Mouse (Mus musculus) forebrain, embryonic 11.5 days (tissue): ENCODE measurements around the gene Pxn. TPM values are rescaled to one million over a fixed set of nuclear protein-coding genes. Genes with fewer than 3 reads are reported as not detected.
A peak's percentile ranks its signal among the peaks of the same experiment; 100 is the strongest.
"Not testable (repeated sequence)": the region's sequence is repeated elsewhere in the genome, so short reads cannot be mapped to it uniquely, and the experiment has no call there.

Experiments used
- ATAC-seq: fragments of 200-750 bp; cut with Nextera tagmentation; replicated peaks from 2 replicates; pipeline ENCODE4 v1.8.0; 2017; ENCODE audit warnings: moderate TSS enrichment; ENCODE audit not compliant: low FRiP score
- DNase-seq: peaks from one replicate; pipeline ENCODE4 v3.0.0-alpha.2; 2017; ENCODE audit warnings: low spot score
- H3K27ac ChIP-seq: fragments of 300-500 bp; sonication (generic); 2 replicates; pipeline ENCODE4 v1.5.1; 2014; ENCODE audit warnings: low read depth, low read length
- H3K27me3 ChIP-seq: fragments of 300-500 bp; sonication (generic); 2 replicates; pipeline ENCODE4 v1.6.1; 2014; ENCODE audit warnings: mild to moderate bottlenecking, low read length, mixed read lengths; ENCODE audit not compliant: control insufficient read depth, insufficient read depth
- H3K36me3 ChIP-seq: fragments of 300-500 bp; sonication (generic); 2 replicates; pipeline ENCODE4 v1.6.1; 2014; ENCODE audit warnings: mild to moderate bottlenecking, low read length, moderate library complexity, mixed read lengths; ENCODE audit not compliant: control insufficient read depth, insufficient read depth
- H3K4me1 ChIP-seq: fragments of 300-500 bp; sonication (generic); replicated peaks from 2 replicates; pipeline ENCODE4 v1.6.1; 2014; ENCODE audit warnings: low read length, mixed read lengths; ENCODE audit not compliant: control insufficient read depth, insufficient read depth
- H3K4me2 ChIP-seq: fragments of 300-500 bp; sonication (generic); 2 replicates; pipeline ENCODE4 v1.6.1; 2014; ENCODE audit warnings: low read depth, mild to moderate bottlenecking, low read length, moderate library complexity, mixed read lengths; ENCODE audit not compliant: severe bottlenecking
- H3K4me3 ChIP-seq: fragments of 300-500 bp; sonication (generic); 2 replicates; pipeline ENCODE4 v1.5.1; 2014; ENCODE audit warnings: low read depth, low read length
- H3K9ac ChIP-seq: fragments of 300-500 bp; sonication (generic); 2 replicates; pipeline ENCODE4 v1.6.1; 2014; ENCODE audit warnings: low read length
- H3K9me3 ChIP-seq: fragments of 300-500 bp; sonication (generic); 2 replicates; pipeline ENCODE4 v1.6.1; 2016; ENCODE audit warnings: low read length, mixed read lengths; ENCODE audit not compliant: control insufficient read depth
- WGBS: fragments of 180-500 bp; shearing (Covaris S2); extraction: QIAGEN DNeasy Blood & Tissue Kit; methylation state at CpG from one replicate; pipeline ENCODE4 v1.1.7; 2014; 5-methylcytosine and 5-hydroxymethylcytosine counted together
- polyA plus RNA-seq: library from polyadenylated mRNA; unstranded; fragments of >200 nt; fragmentation: Nextera tagmentation; extraction: Ambion mirVana; gene quantifications from 2 replicates; pipeline ENCODE4 v1.2.1, GENCODE M21; 2014

The Pxn gene
- polyA plus RNA-seq, 1 experiment from 2014 or later: 12.3 TPM

DNA sequence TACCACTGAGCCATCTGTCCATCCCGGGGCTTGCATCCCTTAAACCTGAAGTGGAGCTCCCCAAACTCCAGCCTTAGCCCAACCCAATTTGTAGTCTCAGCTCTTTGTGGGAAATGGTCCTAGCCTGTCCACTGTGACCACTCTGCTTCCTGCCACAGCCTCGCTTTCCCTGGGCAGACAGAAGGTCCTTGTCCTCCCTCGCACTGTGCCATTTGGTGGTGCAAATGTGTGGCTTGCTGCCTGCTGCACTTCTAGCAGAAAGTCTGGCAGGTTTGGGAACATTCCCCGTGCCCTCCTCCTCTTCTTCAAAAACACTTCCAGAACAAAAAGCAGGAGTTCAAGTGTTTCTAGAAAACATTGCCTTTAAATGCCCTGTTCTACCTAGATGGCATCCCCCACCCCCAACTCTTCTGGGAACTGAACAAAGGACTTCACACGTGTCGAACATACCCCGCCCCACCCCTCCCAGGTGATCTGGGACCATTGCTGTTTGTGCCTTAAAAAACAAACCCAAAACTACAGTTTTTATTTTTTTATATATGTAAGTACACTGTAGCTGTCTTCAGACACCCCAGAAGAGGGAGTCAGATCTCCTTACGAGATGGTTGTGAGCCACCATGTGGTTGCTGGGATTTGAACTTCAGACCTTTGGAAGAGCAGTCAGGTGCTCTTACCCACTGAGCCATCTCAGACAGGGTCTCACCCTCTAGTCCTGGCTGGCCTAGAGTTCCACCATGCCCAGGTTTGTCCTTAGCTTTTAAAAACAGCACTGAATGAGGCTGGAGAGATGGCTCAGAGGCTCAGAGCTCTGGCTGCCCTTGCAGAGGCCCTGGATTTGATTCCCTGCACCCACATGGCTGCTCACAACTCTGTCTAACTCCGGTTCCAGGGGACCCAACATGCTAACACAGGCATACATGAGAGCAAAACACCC, 7.9 kb upstream of the Pxn start:
- H3K9ac ChIP-seq: no peak overlapping the region
- ATAC-seq (no peak), DNase-seq (no peak)
- no peaks in the 10 kb centered on the region for H3K9me3 ChIP-seq
- no peaks in the 10 kb centered on the region for H3K27me3 ChIP-seq
- H3K4me1 ChIP-seq: no peaks in the 10 kb centered on the region
- 69% methylated on average over 9 of the region's 9 CpGs for WGBS
- no peak overlapping the region for H3K27ac ChIP-seq
- no peak overlapping the region for H3K4me3 ChIP-seq
- no peaks in the 10 kb centered on the region for H3K36me3 ChIP-seq
- no peak overlapping the region for H3K4me2 ChIP-seq

GRCm38 (mm10) chr5:115500383-115500935, 6.0 kb upstream of the Pxn start:
- ATAC-seq (no peak), DNase-seq (no peak)
- Histone ChIP-seq H3K27ac (no peak overlapping the region), H3K36me3 (no peaks in the 10 kb centered on the region), H3K4me1 (no peaks in the 10 kb centered on the region), H3K9me3 (no peaks in the 10 kb centered on the region), H3K27me3 (no peaks in the 10 kb centered on the region), H3K9ac (no peak overlapping the region), H3K4me2 (no peak overlapping the region), H3K4me3 (no peak overlapping the region)
- 84% methylated on average over 12 of the region's 12 CpGs for WGBS

GRCm38 (mm10) chr5:115503035-115503434, 3.4 kb upstream of the Pxn start:
- no peak overlapping the region for H3K4me2 ChIP-seq
- 69% methylated on average over 12 of the region's 12 CpGs for WGBS
- H3K27me3 ChIP-seq: no peaks in the 10 kb centered on the region
- ATAC-seq (no peak), DNase-seq (no peak)
- H3K27ac ChIP-seq: no peak overlapping the region
- H3K4me1 ChIP-seq: peaks cover 10% of the 10 kb centered on the region
- no peaks in the 10 kb centered on the region for H3K36me3 ChIP-seq
- H3K9me3 ChIP-seq: no peaks in the 10 kb centered on the region
- no peak overlapping the region for H3K4me3 ChIP-seq
- H3K9ac ChIP-seq: no peak overlapping the region

GRCm38 (mm10) chr5:115505617-115506016, 859 bp upstream of the Pxn start:
- 72% methylated on average over 4 of the region's 4 CpGs for WGBS
- not testable (repeated sequence) for ATAC-seq

GRCm38 (mm10) chr5:115507267-115507980, 948 bp downstream of the Pxn start:
- ATAC-seq: peak; percentile 18; the same call in 1 of the 2 replicates

More at GRCm38 (mm10) chr5:115505617-115506016, 859 bp upstream of the Pxn start:
- H3K9ac ChIP-seq, H3K36me3 ChIP-seq, H3K9me3 ChIP-seq, H3K27ac ChIP-seq, H3K27me3 ChIP-seq, H3K4me2 ChIP-seq, DNase-seq, H3K4me3 ChIP-seq: not testable (repeated sequence)
- peaks cover 24% of the 10 kb centered on the region for H3K4me1 ChIP-seq

DNA sequence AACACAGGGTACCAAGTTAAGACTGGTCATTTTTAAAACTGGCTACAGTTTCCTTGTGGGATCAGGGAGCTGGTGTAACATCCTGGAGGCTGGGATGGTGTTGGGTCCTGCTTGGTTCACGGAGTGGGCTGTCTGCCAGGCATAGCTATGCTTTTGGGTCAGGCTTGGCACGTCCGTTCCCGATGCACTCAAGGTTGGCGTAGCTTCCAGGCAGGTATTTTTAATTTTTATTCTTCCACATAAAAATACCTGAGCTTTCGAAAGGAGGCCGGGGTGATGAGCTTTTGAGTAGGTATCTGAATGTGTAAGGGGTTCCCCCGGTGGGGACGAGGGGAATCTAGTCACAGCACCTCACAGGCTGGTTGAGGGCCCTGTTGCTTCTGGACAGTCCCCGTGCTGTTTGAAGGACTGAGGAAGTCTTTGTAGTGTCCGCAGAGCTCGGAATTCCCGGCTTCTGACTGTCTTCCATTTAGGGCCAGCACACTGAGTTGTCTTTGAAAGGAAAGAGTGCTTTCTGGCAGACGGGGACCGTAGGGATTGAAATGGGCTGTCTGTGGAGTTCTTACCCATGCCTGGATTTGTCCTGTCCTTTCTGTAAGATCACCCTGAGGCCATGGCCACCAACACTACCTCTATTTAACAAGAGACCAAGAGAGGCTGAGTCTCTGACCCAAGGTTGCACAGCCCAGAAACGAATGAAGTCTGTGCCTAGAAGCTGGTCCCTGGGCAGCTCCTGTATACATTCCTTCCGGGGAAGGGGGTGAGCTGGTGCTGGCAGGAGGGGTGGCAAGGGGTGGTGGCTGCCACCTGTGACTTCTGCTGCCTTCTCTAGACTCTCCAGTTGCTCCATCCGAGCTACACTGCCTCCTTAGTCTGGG, 1.7 kb downstream of the Pxn start:
- 47% methylated on average over 18 of the region's 18 CpGs for WGBS
- H3K4me2 ChIP-seq: peak overlapping the region; percentile 89
- no peaks in the 10 kb centered on the region for H3K27me3 ChIP-seq
- peak overlapping the region; percentile 84 for H3K4me3 ChIP-seq
- H3K9ac ChIP-seq: peak overlapping the region; percentile 81
- no peaks in the 10 kb centered on the region for H3K36me3 ChIP-seq
- no peak overlapping the region for H3K27ac ChIP-seq
- DNase-seq: no peak
- H3K9me3 ChIP-seq: no peaks in the 10 kb centered on the region
- ATAC-seq: no peak
- H3K4me1 ChIP-seq: peaks cover 24% of the 10 kb centered on the region

More at GRCm38 (mm10) chr5:115507267-115507980, 948 bp downstream of the Pxn start:
- no peak for DNase-seq
- Histone ChIP-seq H3K4me3 (peak overlapping the region; percentile 84), H3K36me3 (no peaks in the 10 kb centered on the region), H3K27ac (no peak overlapping the region), H3K4me2 (peak overlapping the region; percentile 89), H3K9ac (peak overlapping the region; percentile 81), H3K4me1 (peaks cover 24% of the 10 kb centered on the region), H3K9me3 (no peaks in the 10 kb centered on the region), H3K27me3 (no peaks in the 10 kb centered on the region)
- WGBS: 34% methylated on average over 12 of the region's 12 CpGs

DNA sequence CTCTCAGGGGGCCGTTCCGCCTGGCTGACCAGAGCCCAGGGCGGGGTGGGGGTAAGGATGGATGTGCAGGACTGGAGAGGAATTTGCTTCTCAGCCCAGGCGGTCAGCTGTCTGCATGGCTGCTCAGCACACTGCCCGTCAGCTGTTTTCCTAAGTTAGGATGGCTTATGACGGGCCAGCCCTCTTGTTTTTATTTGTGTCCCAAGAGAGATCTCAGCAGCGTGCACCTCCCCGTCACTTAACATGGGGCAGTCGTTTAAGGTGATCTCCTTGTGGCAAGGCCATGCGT, 2.3 kb downstream of the Pxn start:
- no peaks in the 10 kb centered on the region for H3K27me3 ChIP-seq
- H3K4me1 ChIP-seq: peaks cover 24% of the 10 kb centered on the region
- H3K9ac ChIP-seq: peak overlapping the region; percentile 16; the same call in 1 of the 2 replicates
- H3K36me3 ChIP-seq: no peaks in the 10 kb centered on the region
- no peak overlapping the region; the same call in 1 of the 2 replicates for H3K4me3 ChIP-seq
- no peak for ATAC-seq
- H3K4me2 ChIP-seq: peak overlapping the region; percentile 89
- no peaks in the 10 kb centered on the region for H3K9me3 ChIP-seq
- no peak overlapping the region for H3K27ac ChIP-seq
- no peak for DNase-seq
- WGBS: 33% methylated on average over 10 of the region's 10 CpGs

GRCm38 (mm10) chr5:115509321-115509761, 2.9 kb downstream of the Pxn start:
- DNase-seq: no peak
- H3K9ac ChIP-seq: peak overlapping the region; percentile 20; the same call in 1 of the 2 replicates

More at GRCm38 (mm10) chr5:115509321-115509761, 2.9 kb downstream of the Pxn start:
- ATAC-seq: no peak
- Histone ChIP-seq H3K9me3 (no peaks in the 10 kb centered on the region), H3K27me3 (no peaks in the 10 kb centered on the region), H3K27ac (no peak overlapping the region), H3K4me3 (no peak overlapping the region), H3K36me3 (no peaks in the 10 kb centered on the region), H3K4me2 (peak overlapping the region; percentile 18; the same call in 1 of the 2 replicates), H3K4me1 (peaks cover 24% of the 10 kb centered on the region)
- 50% methylated on average over 15 of the region's 15 CpGs for WGBS
